In the genomic region with DNA sequence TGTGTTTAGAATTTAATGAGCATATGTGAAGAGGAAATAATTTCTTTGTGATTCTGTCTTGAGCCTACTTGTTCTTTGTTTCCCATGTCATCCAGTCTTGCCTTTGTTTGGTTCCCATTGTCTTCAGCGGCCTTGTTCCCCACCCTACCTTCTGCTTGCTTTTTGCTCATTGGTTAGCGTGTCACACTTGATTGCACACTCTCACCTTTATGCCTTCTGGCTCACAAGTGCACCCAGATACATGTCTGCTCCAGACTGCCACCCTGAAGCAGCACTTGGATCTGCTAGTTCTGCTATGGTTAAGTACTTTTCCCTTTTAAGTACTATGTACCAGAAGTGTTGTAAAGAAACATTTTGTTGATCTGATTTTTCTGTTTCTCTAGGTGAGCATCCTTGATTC, we compare ENCODE assay signal across 20 mouse cellular contexts. TPM values are rescaled to one million over a fixed set of nuclear protein-coding genes. Genes with fewer than 3 reads are reported as not detected.
DNase-seq lines count a peak whose midpoint lies in the region; ATAC-seq and TF ChIP-seq lines count a peak whose summit lies in the region.
"Had no signal": no experiment of that assay in that cellular context is flagged by ENCODE, and none has a peak within 500 bp of the region (broad histone marks: within the 10 kb centered on the region; RNA-seq: fewer than 3 reads in every experiment).

No protein-coding gene starts in this region.

- H3K27ac ChIP-seq in forebrain, embryonic 13.5 days: no peak overlapping the region
- no peak overlapping the region for H3K27ac ChIP-seq in forebrain, embryonic 11.5 days (ENCODE audit: low read depth, low read length)
- no peak overlapping the region for H3K27ac ChIP-seq in hindbrain, embryonic 12.5 days
- H3K27ac ChIP-seq in hindbrain, embryonic 11.5 days (ENCODE audit: low read depth, low read length): no peak overlapping the region
- H3K27ac ChIP-seq in forebrain, postnatal 0 days (ENCODE audit: low read depth, low read length): no peak overlapping the region
- H3K27ac ChIP-seq in midbrain, embryonic 14.5 days (replicated peaks; ENCODE audit: low read depth, low read length): no peak overlapping the region
- H3K27ac ChIP-seq: embryonic facial prominence, embryonic 13.5 days; hindbrain, embryonic 13.5 days; hindbrain, postnatal 0 days had no signal

- WGBS in forebrain, embryonic 13.5 days: 55% methylated on average over 2 of the region's 2 CpGs
- 66% methylated on average over 2 of the region's 2 CpGs for WGBS in forebrain, embryonic 11.5 days
- WGBS in hindbrain, embryonic 12.5 days: 60% methylated on average over 2 of the region's 2 CpGs
- 53% methylated on average over 2 of the region's 2 CpGs for WGBS in hindbrain, embryonic 11.5 days
- 39% methylated on average over 2 of the region's 2 CpGs for WGBS in forebrain, postnatal 0 days
- 58% methylated on average over 2 of the region's 2 CpGs for WGBS in midbrain, embryonic 14.5 days

- no peak for DNase-seq in forebrain, embryonic 11.5 days (ENCODE audit: low spot score)
- DNase-seq in hindbrain, embryonic 11.5 days (ENCODE audit: low spot score): no peak
- peak; percentile 30 for DNase-seq in R1 (ENCODE audit: low read depth, low spot score)
- no peak for DNase-seq in forebrain, postnatal 0 days
- DNase-seq in midbrain, embryonic 14.5 days: no peak
- DNase-seq: adrenal gland, adult 8-10 months; adrenal gland, postnatal 36 days; cerebellum, adult 11 months; cerebellum, adult 9-10 months; cerebellum, postnatal 25 days; gastrocnemius, postnatal 14 days; kidney, adult 11 months had no signal

- H3K9ac ChIP-seq in forebrain, embryonic 13.5 days: no peak overlapping the region
- H3K9ac ChIP-seq in forebrain, embryonic 11.5 days (ENCODE audit: low read length): no peak overlapping the region
- H3K9ac ChIP-seq in hindbrain, embryonic 12.5 days: no peak overlapping the region
- H3K9ac ChIP-seq in hindbrain, embryonic 11.5 days (ENCODE audit: low read depth, low read length): no peak overlapping the region
- H3K9ac ChIP-seq in forebrain, postnatal 0 days: no peak overlapping the region
- no peak overlapping the region for H3K9ac ChIP-seq in midbrain, embryonic 14.5 days (replicated peaks; ENCODE audit: low read length)
- H3K9ac ChIP-seq: embryonic facial prominence, embryonic 13.5 days; heart, embryonic 12.5 days; hindbrain, embryonic 13.5 days had no signal

- peak; percentile 45; the same call in 1 of the 2 replicates for ATAC-seq in forebrain, embryonic 13.5 days
- ATAC-seq in forebrain, embryonic 11.5 days (replicated peaks; ENCODE audit: low FRiP score): no peak
- ATAC-seq in hindbrain, embryonic 12.5 days (ENCODE audit: low FRiP score): 0 out of 2 replicates have a peak, but pooled peaks have one; percentile 22
- no peak for ATAC-seq in hindbrain, embryonic 11.5 days (ENCODE audit: low FRiP score)
- peak; percentile 89 for ATAC-seq in forebrain, postnatal 0 days
- ATAC-seq in midbrain, embryonic 14.5 days (ENCODE audit: low FRiP score, low TSS enrichment): no peak
- ATAC-seq: hindbrain, postnatal 0 days; Patski had no signal

- peaks cover 73% of the 10 kb centered on the region for H3K36me3 ChIP-seq in forebrain, embryonic 13.5 days (ENCODE audit: poor library complexity, severe bottlenecking)
- H3K36me3 ChIP-seq in forebrain, embryonic 11.5 days (ENCODE audit: control insufficient read depth, insufficient read depth, low read length): peaks cover 16% of the 10 kb centered on the region
- peaks cover 53% of the 10 kb centered on the region for H3K36me3 ChIP-seq in hindbrain, embryonic 12.5 days
- 0 out of 2 replicates have a peak, but pooled peaks cover 2% of the 10 kb centered on the region for H3K36me3 ChIP-seq in hindbrain, embryonic 11.5 days (ENCODE audit: control insufficient read depth, insufficient read depth, low read length)
- peaks cover 21% of the 10 kb centered on the region for H3K36me3 ChIP-seq in forebrain, postnatal 0 days (ENCODE audit: insufficient read depth)
- H3K36me3 ChIP-seq in midbrain, embryonic 14.5 days (ENCODE audit: control insufficient read depth, insufficient read depth, low read length): peaks cover 51% of the 10 kb centered on the region

- H3K9me3 ChIP-seq in forebrain, embryonic 13.5 days (replicated peaks): no peaks in the 10 kb centered on the region
- H3K9me3 ChIP-seq in forebrain, embryonic 11.5 days (ENCODE audit: control insufficient read depth, low read length): no peaks in the 10 kb centered on the region
- no peaks in the 10 kb centered on the region for H3K9me3 ChIP-seq in hindbrain, embryonic 12.5 days (replicated peaks)
- H3K9me3 ChIP-seq in hindbrain, embryonic 11.5 days (ENCODE audit: control insufficient read depth, low read length): no peaks in the 10 kb centered on the region
- H3K9me3 ChIP-seq in forebrain, postnatal 0 days (ENCODE audit: low read length): no peaks in the 10 kb centered on the region
- no peaks in the 10 kb centered on the region for H3K9me3 ChIP-seq in midbrain, embryonic 14.5 days (ENCODE audit: control insufficient read depth, low read length)
- H3K9me3 ChIP-seq: embryonic facial prominence, embryonic 13.5 days; heart, embryonic 12.5 days; hindbrain, embryonic 13.5 days had no signal

- no peaks in the 10 kb centered on the region for H3K4me1 ChIP-seq in forebrain, embryonic 13.5 days
- H3K4me1 ChIP-seq in forebrain, embryonic 11.5 days (replicated peaks; ENCODE audit: control insufficient read depth, insufficient read depth, low read length): no peaks in the 10 kb centered on the region
- H3K4me1 ChIP-seq in hindbrain, embryonic 12.5 days: no peaks in the 10 kb centered on the region
- H3K4me1 ChIP-seq in hindbrain, embryonic 11.5 days (replicated peaks; ENCODE audit: control insufficient read depth, insufficient read depth, low read length): no peaks in the 10 kb centered on the region
- H3K4me1 ChIP-seq in forebrain, postnatal 0 days (ENCODE audit: insufficient read depth): no peaks in the 10 kb centered on the region
- H3K4me1 ChIP-seq in midbrain, embryonic 14.5 days (ENCODE audit: control insufficient read depth, insufficient read depth, low read length): no peaks in the 10 kb centered on the region
- H3K4me1 ChIP-seq: embryonic facial prominence, embryonic 13.5 days; heart, embryonic 12.5 days; hindbrain, embryonic 13.5 days had no signal

- H3K27me3 ChIP-seq in forebrain, embryonic 13.5 days: no peaks in the 10 kb centered on the region
- no peaks in the 10 kb centered on the region for H3K27me3 ChIP-seq in forebrain, embryonic 11.5 days (ENCODE audit: control insufficient read depth, insufficient read depth, low read length)
- H3K27me3 ChIP-seq in hindbrain, embryonic 12.5 days: no peaks in the 10 kb centered on the region
- H3K27me3 ChIP-seq in hindbrain, embryonic 11.5 days (ENCODE audit: control insufficient read depth, insufficient read depth, low read length): no peaks in the 10 kb centered on the region
- no peaks in the 10 kb centered on the region for H3K27me3 ChIP-seq in forebrain, postnatal 0 days (ENCODE audit: insufficient read depth, low read length)
- no peaks in the 10 kb centered on the region for H3K27me3 ChIP-seq in midbrain, embryonic 14.5 days (ENCODE audit: control insufficient read depth, insufficient read depth, low read length)
- H3K27me3 ChIP-seq: CH12.LX; embryonic facial prominence, embryonic 13.5 days; heart, embryonic 12.5 days; hindbrain, embryonic 13.5 days; Patski had no signal

- H3K4me3 ChIP-seq in forebrain, embryonic 13.5 days: no peak overlapping the region
- no peak overlapping the region for H3K4me3 ChIP-seq in forebrain, embryonic 11.5 days (ENCODE audit: low read depth, low read length)
- H3K4me3 ChIP-seq in hindbrain, embryonic 12.5 days: no peak overlapping the region
- H3K4me3 ChIP-seq in hindbrain, embryonic 11.5 days (ENCODE audit: low read depth, low read length): no peak overlapping the region
- no peak overlapping the region for H3K4me3 ChIP-seq in forebrain, postnatal 0 days (ENCODE audit: low read depth, low read length)
- H3K4me3 ChIP-seq in midbrain, embryonic 14.5 days (replicated peaks; ENCODE audit: low read depth, low read length): no peak overlapping the region
- H3K4me3 ChIP-seq: embryonic facial prominence, embryonic 13.5 days; heart, embryonic 12.5 days; hindbrain, embryonic 13.5 days had no signal

- no peak for TF ChIP-seq CTCF in forebrain, postnatal 0 days (IDR thresholded peaks at IDR 0.05; ENCODE audit: low read depth)

- H3K4me2 ChIP-seq in forebrain, embryonic 13.5 days: no peak overlapping the region
- H3K4me2 ChIP-seq in forebrain, embryonic 11.5 days (ENCODE audit: low read depth, low read length, severe bottlenecking): no peak overlapping the region
- no peak overlapping the region for H3K4me2 ChIP-seq in hindbrain, embryonic 12.5 days (replicated peaks)
- no peak overlapping the region for H3K4me2 ChIP-seq in hindbrain, embryonic 11.5 days (replicated peaks; ENCODE audit: low read depth, low read length)
- no peak overlapping the region for H3K4me2 ChIP-seq in forebrain, postnatal 0 days (ENCODE audit: low read depth)
- no peak overlapping the region for H3K4me2 ChIP-seq in midbrain, embryonic 14.5 days (ENCODE audit: low read length)
- H3K4me2 ChIP-seq: embryonic facial prominence, embryonic 13.5 days; heart, embryonic 12.5 days; hindbrain, embryonic 13.5 days had no signal

RNA-seq across cellular contexts. Expression of a gene that starts 10.1 kb away (rescaled TPM):
- 46.8 and 48.7 TPM in 2 replicates for polyA plus RNA-seq in forebrain, embryonic 13.5 days (2015; fragmentation: Nextera tagmentation; extraction: Ambion mirVana)
- polyA plus RNA-seq in forebrain, embryonic 11.5 days (2014; fragmentation: Nextera tagmentation; extraction: Ambion mirVana): 83.7 and 92.1 TPM in 2 replicates
- polyA plus RNA-seq in hindbrain, embryonic 12.5 days (2016; fragmentation: Nextera tagmentation; extraction: Ambion mirVana): 40.9 and 43.0 TPM in 2 replicates
- polyA plus RNA-seq in hindbrain, embryonic 11.5 days (2014; fragmentation: Nextera tagmentation; extraction: Ambion mirVana): 57.1 and 60.6 TPM in 2 replicates
- 11.9 and 12.9 TPM in 2 replicates for total RNA-seq in forebrain, postnatal 0 days (2014; rRNA removed)
- 7.0 and 8.9 TPM in 2 replicates for polyA plus RNA-seq in forebrain, postnatal 0 days (2015; fragmentation: Nextera tagmentation; extraction: Ambion mirVana)
- 10.5 and 16.3 TPM in 2 replicates for polyA plus RNA-seq in midbrain, embryonic 14.5 days (2014; fragmentation: Nextera tagmentation; extraction: Ambion mirVana)

RNA-seq across cellular contexts. Expression of a gene that starts 36.8 kb away (rescaled TPM):
- 17.5 and 17.7 TPM in 2 replicates for polyA plus RNA-seq in forebrain, embryonic 13.5 days (2015; fragmentation: Nextera tagmentation; extraction: Ambion mirVana)
- polyA plus RNA-seq in forebrain, embryonic 11.5 days (2014; fragmentation: Nextera tagmentation; extraction: Ambion mirVana): 8.3 and 8.5 TPM in 2 replicates
- polyA plus RNA-seq in hindbrain, embryonic 12.5 days (2016; fragmentation: Nextera tagmentation; extraction: Ambion mirVana): 10.3 and 10.4 TPM in 2 replicates
- 9.8 and 9.9 TPM in 2 replicates for polyA plus RNA-seq in hindbrain, embryonic 11.5 days (2014; fragmentation: Nextera tagmentation; extraction: Ambion mirVana)
- total RNA-seq in forebrain, postnatal 0 days (2014; rRNA removed): 19.6 and 21.6 TPM in 2 replicates
- polyA plus RNA-seq in forebrain, postnatal 0 days (2015; fragmentation: Nextera tagmentation; extraction: Ambion mirVana): 14.0 TPM in 2 replicates
- 10.4 and 12.8 TPM in 2 replicates for polyA plus RNA-seq in midbrain, embryonic 14.5 days (2014; fragmentation: Nextera tagmentation; extraction: Ambion mirVana)

RNA-seq across cellular contexts. Expression of a gene that starts 36.9 kb away (rescaled TPM):
- 9.5 and 12.1 TPM in 2 replicates for polyA plus RNA-seq in forebrain, embryonic 13.5 days (2015; fragmentation: Nextera tagmentation; extraction: Ambion mirVana)
- polyA plus RNA-seq in forebrain, embryonic 11.5 days (2014; fragmentation: Nextera tagmentation; extraction: Ambion mirVana): 6.1 and 8.4 TPM in 2 replicates
- polyA plus RNA-seq in hindbrain, embryonic 12.5 days (2016; fragmentation: Nextera tagmentation; extraction: Ambion mirVana): 11.7 and 12.9 TPM in 2 replicates
- polyA plus RNA-seq in hindbrain, embryonic 11.5 days (2014; fragmentation: Nextera tagmentation; extraction: Ambion mirVana): 5.2 and 8.6 TPM in 2 replicates
- 11.0 and 11.5 TPM in 2 replicates for total RNA-seq in forebrain, postnatal 0 days (2014; rRNA removed)
- polyA plus RNA-seq in forebrain, postnatal 0 days (2015; fragmentation: Nextera tagmentation; extraction: Ambion mirVana): 2.2 and 4.4 TPM in 2 replicates
- 15.8 and 15.9 TPM in 2 replicates for polyA plus RNA-seq in midbrain, embryonic 14.5 days (2014; fragmentation: Nextera tagmentation; extraction: Ambion mirVana)

Comparison
In these comparisons a context has a peak if more than half of its experiments do, and no peak if none do; other contexts are left out.
1. ATAC-seq: peak in forebrain, embryonic 13.5 days (single experiment), hindbrain, embryonic 12.5 days (single experiment) and forebrain, postnatal 0 days (single experiment); none in forebrain, embryonic 11.5 days (single experiment), hindbrain, embryonic 11.5 days (single experiment) and midbrain, embryonic 14.5 days (single experiment).